Mouse (Mus musculus) liver, postnatal 0 days (tissue): Measurements from ENCODE around the gene Mrpl55.
A peak's percentile ranks its signal among the peaks of the same experiment; 100 is the strongest.

Source experiments
- CTCF ChIP-seq: sonication (generic); IDR thresholded peaks from 2 replicates; pipeline ENCODE4 v1.5.1; 2016; ENCODE audit warnings: antibody characterized with exemption, low read depth
- EP300 ChIP-seq: IDR thresholded peaks from 2 replicates; pipeline ENCODE4 v1.6.1; 2016; ENCODE audit warnings: antibody characterized with exemption, low read depth, mild to moderate bottlenecking

GRCm38 (mm10) chr11:59230144-59230760 lies 28.0 kb downstream of the Mrpl55 start:
- TF ChIP-seq CTCF: peak; percentile 87
- TF ChIP-seq EP300: no peak
